Mouse (Mus musculus): Measurements from ENCODE around the gene Pgd. TPM values are rescaled to one million over a fixed set of nuclear protein-coding genes. Genes with fewer than 3 reads are reported as not detected.
"Not testable (repeated sequence)": the region's sequence is repeated elsewhere in the genome, so short reads cannot be mapped to it uniquely, and the experiment has no call there.

Gene Pgd
- polyA plus RNA-seq, 1 experiment from 2014 or later: 108 TPM

GRCm38 (mm10) chr4:149131789-149132565, 34.6 kb downstream of the Pgd start:
- Histone ChIP-seq H3K27ac (ENCODE audit: low read length) (no peak overlapping the region), H3K36me3 (ENCODE audit: control insufficient read depth, insufficient read depth, low read length) (no peaks in the 10 kb centered on the region; the same call in 1 of the 2 replicates), H3K4me2 (ENCODE audit: low read depth, low read length) (no peak overlapping the region), H3K27me3 (ENCODE audit: control insufficient read depth, insufficient read depth, low read depth, low read length) (no peaks in the 10 kb centered on the region), H3K9ac (ENCODE audit: low read length) (no peak overlapping the region), H3K4me3 (ENCODE audit: low read length) (no peak overlapping the region), H3K4me1 (replicated peaks; ENCODE audit: control insufficient read depth, insufficient read depth, low read length) (peaks cover 10% of the 10 kb centered on the region; the same call in 1 of the 2 replicates), H3K9me3 (ENCODE audit: control insufficient read depth, low read length) (no peaks in the 10 kb centered on the region)
- 56% methylated on average over 21 of the region's 21 CpGs for WGBS
- ATAC-seq (ENCODE audit: low read depth): no peak

- H3K9me3 ChIP-seq (ENCODE audit: control insufficient read depth, low read length): no peaks in the 10 kb centered on the region
- H3K27ac ChIP-seq (ENCODE audit: low read length): no peak overlapping the region
- no peak for ATAC-seq (ENCODE audit: low read depth)
- no peaks in the 10 kb centered on the region; the same call in 1 of the 2 replicates for H3K36me3 ChIP-seq (ENCODE audit: control insufficient read depth, insufficient read depth, low read length)
- 0 out of 2 replicates have a peak, but pooled peaks cover 5% of the 10 kb centered on the region for H3K4me1 ChIP-seq (replicated peaks; ENCODE audit: control insufficient read depth, insufficient read depth, low read length)
- WGBS: 91% methylated on average over 23 of the region's 23 CpGs
- H3K9ac ChIP-seq (ENCODE audit: low read length): no peak overlapping the region
- H3K27me3 ChIP-seq (ENCODE audit: control insufficient read depth, insufficient read depth, low read depth, low read length): no peaks in the 10 kb centered on the region
- H3K4me2 ChIP-seq (ENCODE audit: low read depth, low read length): no peak overlapping the region
- no peak overlapping the region for H3K4me3 ChIP-seq (ENCODE audit: low read length)
Observed at GRCm38 (mm10) chr4:149131021-149131752, 35.4 kb downstream of the Pgd start.

- H3K4me2 ChIP-seq (ENCODE audit: low read depth, low read length): no peak overlapping the region
- H3K4me3 ChIP-seq (ENCODE audit: low read length): no peak overlapping the region
- no peaks in the 10 kb centered on the region; the same call in 1 of the 2 replicates for H3K36me3 ChIP-seq (ENCODE audit: control insufficient read depth, insufficient read depth, low read length)
- H3K4me1 ChIP-seq (replicated peaks; ENCODE audit: control insufficient read depth, insufficient read depth, low read length): 0 out of 2 replicates have a peak, but pooled peaks cover 5% of the 10 kb centered on the region
- no peak overlapping the region for H3K27ac ChIP-seq (ENCODE audit: low read length)
- no peaks in the 10 kb centered on the region for H3K27me3 ChIP-seq (ENCODE audit: control insufficient read depth, insufficient read depth, low read depth, low read length)
- H3K9ac ChIP-seq (ENCODE audit: low read length): no peak overlapping the region
- no peaks in the 10 kb centered on the region for H3K9me3 ChIP-seq (ENCODE audit: control insufficient read depth, low read length)
- no peak for ATAC-seq (ENCODE audit: low read depth)
- WGBS: 64% methylated on average over 18 of the region's 18 CpGs
Observed at GRCm38 (mm10) chr4:149128467-149128866, 38.1 kb downstream of the Pgd start.

GRCm38 (mm10) chr4:149126663-149127062, 39.9 kb downstream of the Pgd start, which contains the start of gene Cort:
Cort (minus strand) TSS chr4:149126763.
- ATAC-seq (ENCODE audit: low read depth): no peak
- no peaks in the 10 kb centered on the region for H3K27me3 ChIP-seq (ENCODE audit: control insufficient read depth, insufficient read depth, low read depth, low read length)
- H3K4me2 ChIP-seq (ENCODE audit: low read depth, low read length): no peak within 1 kb of the TSS
- H3K27ac ChIP-seq (ENCODE audit: low read length): no peak within 1 kb of the TSS
- H3K9me3 ChIP-seq (ENCODE audit: control insufficient read depth, low read length): no peaks in the 10 kb centered on the region
- H3K4me1 ChIP-seq (replicated peaks; ENCODE audit: control insufficient read depth, insufficient read depth, low read length): no peaks in the 10 kb centered on the region
- H3K9ac ChIP-seq (ENCODE audit: low read length): no peak within 1 kb of the TSS
- no peaks in the 10 kb centered on the region; the same call in 1 of the 2 replicates for H3K36me3 ChIP-seq (ENCODE audit: control insufficient read depth, insufficient read depth, low read length)
- WGBS: 78% methylated on average over 11 of the region's 11 CpGs
- no peak within 1 kb of the TSS for H3K4me3 ChIP-seq (ENCODE audit: low read length)

- H3K36me3 ChIP-seq (ENCODE audit: control insufficient read depth, insufficient read depth, low read length): no peaks in the 10 kb centered on the region; the same call in 1 of the 2 replicates
- no peak overlapping the region for H3K4me3 ChIP-seq (ENCODE audit: low read length)
- no peaks in the 10 kb centered on the region for H3K4me1 ChIP-seq (replicated peaks; ENCODE audit: control insufficient read depth, insufficient read depth, low read length)
- ATAC-seq (ENCODE audit: low read depth): 0 out of 2 replicates have a peak, but pooled peaks have one; percentile 28
- no peaks in the 10 kb centered on the region for H3K9me3 ChIP-seq (ENCODE audit: control insufficient read depth, low read length)
- H3K27ac ChIP-seq (ENCODE audit: low read length): no peak overlapping the region
- 48% methylated on average over 6 of the region's 6 CpGs for WGBS
- no peak overlapping the region for H3K9ac ChIP-seq (ENCODE audit: low read length)
- H3K27me3 ChIP-seq (ENCODE audit: control insufficient read depth, insufficient read depth, low read depth, low read length): no peaks in the 10 kb centered on the region
- no peak overlapping the region for H3K4me2 ChIP-seq (ENCODE audit: low read depth, low read length)
Observed at GRCm38 (mm10) chr4:149126115-149126509, 40.5 kb downstream of the Pgd start.

- Histone ChIP-seq H3K4me3 (ENCODE audit: low read length) (no peak overlapping the region), H3K4me1 (replicated peaks; ENCODE audit: control insufficient read depth, insufficient read depth, low read length) (no peaks in the 10 kb centered on the region), H3K36me3 (ENCODE audit: control insufficient read depth, insufficient read depth, low read length) (no peaks in the 10 kb centered on the region; the same call in 1 of the 2 replicates), H3K9ac (ENCODE audit: low read length) (no peak overlapping the region), H3K9me3 (ENCODE audit: control insufficient read depth, low read length) (no peaks in the 10 kb centered on the region), H3K27me3 (ENCODE audit: control insufficient read depth, insufficient read depth, low read depth, low read length) (no peaks in the 10 kb centered on the region), H3K27ac (ENCODE audit: low read length) (no peak overlapping the region), H3K4me2 (ENCODE audit: low read depth, low read length) (no peak overlapping the region)
- no peak for ATAC-seq (ENCODE audit: low read depth)
- 54% methylated on average over 11 of the region's 11 CpGs for WGBS
Observed at GRCm38 (mm10) chr4:149125341-149126114, 41.0 kb downstream of the Pgd start.

- Histone ChIP-seq H3K36me3 (ENCODE audit: control insufficient read depth, insufficient read depth, low read length) (peaks cover under 1% of the 10 kb centered on the region; the same call in 1 of the 2 replicates), H3K4me3 (ENCODE audit: low read length) (no peak overlapping the region), H3K4me1 (replicated peaks; ENCODE audit: control insufficient read depth, insufficient read depth, low read length) (no peaks in the 10 kb centered on the region), H3K27me3 (ENCODE audit: control insufficient read depth, insufficient read depth, low read depth, low read length) (no peaks in the 10 kb centered on the region), H3K9me3 (ENCODE audit: control insufficient read depth, low read length) (no peaks in the 10 kb centered on the region), H3K27ac (ENCODE audit: low read length) (no peak overlapping the region), H3K9ac (ENCODE audit: low read length) (no peak overlapping the region), H3K4me2 (ENCODE audit: low read depth, low read length) (no peak overlapping the region)
- ATAC-seq (ENCODE audit: low read depth): no peak
- 67% methylated on average over 5 of the region's 5 CpGs for WGBS
Observed at GRCm38 (mm10) chr4:149123432-149123831, 43.1 kb downstream of the Pgd start.

- not testable (repeated sequence) for H3K4me2 ChIP-seq (ENCODE audit: low read depth, low read length); H3K36me3 ChIP-seq (ENCODE audit: control insufficient read depth, insufficient read depth, low read length); ATAC-seq (ENCODE audit: low read depth); H3K4me3 ChIP-seq (ENCODE audit: low read length); H3K4me1 ChIP-seq (replicated peaks; ENCODE audit: control insufficient read depth, insufficient read depth, low read length); H3K9me3 ChIP-seq (ENCODE audit: control insufficient read depth, low read length); H3K27me3 ChIP-seq (ENCODE audit: control insufficient read depth, insufficient read depth, low read depth, low read length); H3K9ac ChIP-seq (ENCODE audit: low read length); H3K27ac ChIP-seq (ENCODE audit: low read length)
- WGBS: 72% methylated on average over 12 of the region's 12 CpGs
Observed at GRCm38 (mm10) chr4:149119978-149120562, 46.5 kb downstream of the Pgd start.

Data from lung, embryonic 16.5 days (tissue).